Mouse (Mus musculus) liver, adult 2 months (tissue): ENCODE data around the gene Crabp1.

Source experiments
- CTCF ChIP-seq: fragments of 200-500 bp; IDR thresholded peaks from 2 replicates; pipeline ENCODE4 v1.5.1; 2011; ENCODE audit warnings: low read depth, low read length, control low read depth
- POLR2A ChIP-seq: fragments of 200-500 bp; IDR thresholded peaks from 2 replicates; pipeline ENCODE4 v1.6.1; 2011; ENCODE audit warnings: low read length, control low read depth; ENCODE audit not compliant: insufficient read depth; ENCODE audit errors: extremely low read depth

GRCm38 (mm10) chr9:54732122-54732521, 32.4 kb upstream of the Crabp1 start:
- TF ChIP-seq CTCF (no peak), POLR2A (no peak)
